ENCODE assay signal across 9 mouse cellular contexts in genomic region chr9:99868606-99869005, GRCm38 (mm10). TPM values are rescaled to one million over a fixed set of nuclear protein-coding genes. Genes with fewer than 3 reads are reported as not detected.
A peak's percentile ranks its signal among the peaks of the same experiment; 100 is the strongest.
DNase-seq lines count a peak whose midpoint lies in the region; ATAC-seq lines count a peak whose summit lies in the region.
"Had no signal": no experiment of that assay in that cellular context is flagged by ENCODE, and none has a peak within 500 bp of the region (broad histone marks: within the 10 kb centered on the region; RNA-seq: fewer than 3 reads in every experiment).

No protein-coding gene starts in this region.

- no peaks in the 10 kb centered on the region for H3K36me3 ChIP-seq in limb, embryonic 11.5 days (ENCODE audit: control insufficient read depth, insufficient read depth, low read length)
- no peaks in the 10 kb centered on the region for H3K36me3 ChIP-seq in stomach, embryonic 15.5 days

- peak; percentile 6 to 11 for DNase-seq in adrenal gland, postnatal 36 days
- no peak for DNase-seq in adrenal gland, adult 18-20 months (ENCODE audit: low spot score in 2 of 2)
- DNase-seq in right cerebral cortex, postnatal 25 days = peak; percentile 22
- no peak for DNase-seq in right cerebral cortex, postnatal 10 days (ENCODE audit: low spot score in 2 of 2)
- peak; percentile 79 for DNase-seq in limb, embryonic 11.5 days (ENCODE audit: low spot score)
- DNase-seq in spleen, postnatal 14 days (ENCODE audit: low spot score in 2 of 2) = no peak
- DNase-seq in left cerebral cortex, adult 18-20 months (ENCODE audit: low spot score in 2 of 2) = no peak

- H3K9me3 ChIP-seq in limb, embryonic 11.5 days (ENCODE audit: control insufficient read depth, low read length) = no peaks in the 10 kb centered on the region
- no peaks in the 10 kb centered on the region for H3K9me3 ChIP-seq in stomach, embryonic 15.5 days

- no peak overlapping the region for H3K9ac ChIP-seq in limb, embryonic 11.5 days (ENCODE audit: low read length)
- H3K9ac ChIP-seq in stomach, embryonic 15.5 days = no peak overlapping the region
- H3K9ac ChIP-seq: liver, embryonic 14.5 days had no signal

- H3K4me2 ChIP-seq in limb, embryonic 11.5 days (ENCODE audit: low read depth, severe bottlenecking) = peak overlapping the region; percentile 12; the same call in 1 of the 2 replicates
- peak overlapping the region; percentile 29 for H3K4me2 ChIP-seq in stomach, embryonic 15.5 days

- peak; percentile 61; the same call in 1 of the 2 replicates for ATAC-seq in limb, embryonic 11.5 days (ENCODE audit: insufficient number of reproducible peaks, low FRiP score, low TSS enrichment, low read depth)
- no peak for ATAC-seq in stomach, embryonic 15.5 days (ENCODE audit: insufficient read depth, low FRiP score, low read depth)

- H3K4me1 ChIP-seq in limb, embryonic 11.5 days (ENCODE audit: control insufficient read depth, insufficient read depth, low read length) = peaks cover 6% of the 10 kb centered on the region; the same call in 1 of the 2 replicates
- peaks cover 12% of the 10 kb centered on the region for H3K4me1 ChIP-seq in stomach, embryonic 15.5 days

- H3K4me3 ChIP-seq in limb, embryonic 11.5 days (ENCODE audit: low read depth, low read length) = 0 out of 2 replicates have a peak overlapping the region, but pooled peaks have one; percentile 1
- H3K4me3 ChIP-seq in stomach, embryonic 15.5 days (replicated peaks) = peak overlapping the region; percentile 4

- WGBS in limb, embryonic 11.5 days = 0% methylated on average over 26 of the region's 26 CpGs
- under 1% methylated on average over 26 of the region's 26 CpGs for WGBS in stomach, embryonic 15.5 days

- peaks cover 74% of the 10 kb centered on the region for H3K27me3 ChIP-seq in limb, embryonic 11.5 days (ENCODE audit: control insufficient read depth, insufficient read depth, low read length)
- peaks cover 98% of the 10 kb centered on the region for H3K27me3 ChIP-seq in stomach, embryonic 15.5 days (replicated peaks)

- no peak overlapping the region for H3K27ac ChIP-seq in limb, embryonic 11.5 days (replicated peaks; ENCODE audit: low read depth, low read length)
- H3K27ac ChIP-seq in stomach, embryonic 15.5 days = no peak overlapping the region
- H3K27ac ChIP-seq: liver, embryonic 14.5 days had no signal

RNA-seq across cellular contexts. Expression of gene Sox14, which starts 7.4 kb away (rescaled TPM):
- total RNA-seq in adrenal gland, postnatal 36 days (2021) = not detected
- total RNA-seq in adrenal gland, adult 18-20 months (2021) = not detected
- polyA plus RNA-seq in limb, embryonic 11.5 days (2014; fragmentation: Nextera tagmentation; extraction: Ambion mirVana) = 0.14 and 0.20 TPM in 2 replicates
- 0.08 TPM in 1 of 2 replicates, not detected in the other for polyA plus RNA-seq in stomach, embryonic 15.5 days (2015; fragmentation: Nextera tagmentation; extraction: Ambion mirVana)
- not detected for total RNA-seq in left cerebral cortex, adult 18-20 months (2021)
- polyA plus RNA-seq: liver, embryonic 14.5 days had no signal

Comparison
In these comparisons a context has a peak if more than half of its experiments do, and no peak if none do; other contexts are left out.
1. DNase-seq: peak in adrenal gland, postnatal 36 days (2 of 2), right cerebral cortex, postnatal 25 days (single experiment) and limb, embryonic 11.5 days (single experiment); none in adrenal gland, adult 18-20 months (0 of 2), right cerebral cortex, postnatal 10 days (0 of 2), spleen, postnatal 14 days (0 of 2) and left cerebral cortex, adult 18-20 months (0 of 2).